Mouse (Mus musculus) MEL (cell line): ENCODE measurements at regions not wholly inside any gene's neighbourhood (a gene's known extent, or its start where the extent isn't known, plus 50 kb on each side); places are given as distances from the start of the nearest gene placed in this dataset.
"Not testable (repeated sequence)": the region's sequence is repeated elsewhere in the genome, so short reads cannot be mapped to it uniquely, and the experiment has no call there.

Experiments used
- DNase-seq: peaks from one replicate; pipeline ENCODE4 v3.0.0; 2011; ENCODE audit warnings: low read depth, low spot score
- H3K27ac ChIP-seq: 2 replicates; pipeline ENCODE4 v1.5.1; 2012; ENCODE audit warnings: low read depth, mild to moderate bottlenecking, control low read depth, low read length, moderate library complexity; ENCODE audit not compliant: control insufficient read depth
- H3K27me3 ChIP-seq, 2 experiments: fragments of 150-350 bp in 1 of 2; sonication (generic) in 1 of 2; 2 replicates each; pipeline ENCODE4 v1.6.1; 2012; ENCODE audit warnings: low read length in 2 of 2, mild to moderate bottlenecking in 2 of 2, improper control_type of control experiment in 1 of 2, moderate library complexity in 1 of 2; ENCODE audit not compliant: insufficient read depth in 2 of 2, control insufficient read depth in 1 of 2
- H3K36me3 ChIP-seq, 2 experiments: 2 replicates each; pipeline ENCODE4 v1.6.1; 2012 to 2014; ENCODE audit warnings: low read length in 2 of 2, improper control_type of control experiment in 1 of 2, inconsistent platforms in 1 of 2, mild to moderate bottlenecking in 1 of 2; ENCODE audit not compliant: insufficient read depth in 2 of 2, control insufficient read depth in 1 of 2
- H3K4me1 ChIP-seq, 2 experiments: fragments of 150-350 bp in 1 of 2; sonication (generic) in 1 of 2; 2 replicates each; pipeline ENCODE4 v1.6.1; 2012; ENCODE audit warnings: low read length in 2 of 2, improper control_type of control experiment in 1 of 2, mild to moderate bottlenecking in 1 of 2; ENCODE audit not compliant: insufficient read depth in 2 of 2, control insufficient read depth in 1 of 2
- H3K4me3 ChIP-seq, 2 experiments: fragments of 150-350 bp in 1 of 2; sonication (generic) in 1 of 2; 2 replicates each; pipeline ENCODE4 v1.5.1; 2012; ENCODE audit warnings: low read depth in 2 of 2, low read length in 2 of 2, mild to moderate bottlenecking in 2 of 2, moderate library complexity in 2 of 2, control low read depth in 1 of 2, improper control_type of control experiment in 1 of 2; ENCODE audit not compliant: control insufficient read depth in 1 of 2, insufficient read depth in 1 of 2
- H3K79me2 ChIP-seq: 2 replicates; pipeline ENCODE4 v1.6.1; 2012; ENCODE audit warnings: mild to moderate bottlenecking, low read length, moderate library complexity; ENCODE audit not compliant: control insufficient read depth, poor library complexity, insufficient read depth
- H3K9ac ChIP-seq: 2 replicates; pipeline ENCODE4 v1.6.1; 2012; ENCODE audit warnings: low read depth, mild to moderate bottlenecking, control low read depth, low read length, moderate library complexity; ENCODE audit not compliant: control insufficient read depth, poor library complexity, severe bottlenecking
- H3K9me3 ChIP-seq: fragments of 150-350 bp; sonication (generic); replicated peaks from 2 replicates; pipeline ENCODE4 v1.6.1; 2012; ENCODE audit warnings: mild to moderate bottlenecking, low read length, improper control_type of control experiment, moderate library complexity; ENCODE audit not compliant: insufficient read depth
- BHLHE40 ChIP-seq: IDR thresholded peaks from 2 replicates; pipeline ENCODE4 v1.6.1; 2012; ENCODE audit warnings: low read depth, mild to moderate bottlenecking, inconsistent platforms, low read length, improper control_type of control experiment, borderline replicate concordance
- CHD1 ChIP-seq: IDR thresholded peaks from 2 replicates; pipeline ENCODE4 v1.6.1; 2012; ENCODE audit warnings: low read depth, mild to moderate bottlenecking, inconsistent platforms, low read length, improper control_type of control experiment
- CHD2 ChIP-seq: IDR thresholded peaks from 2 replicates; pipeline ENCODE4 v1.6.1; 2011; ENCODE audit warnings: low read length, improper control_type of control experiment
- E2F4 ChIP-seq: IDR thresholded peaks from 2 replicates; pipeline ENCODE4 v1.6.1; 2011; ENCODE audit warnings: low read depth, low read length, improper control_type of control experiment, borderline replicate concordance
- GABPA ChIP-seq: IDR thresholded peaks from 2 replicates; pipeline ENCODE4 v1.6.1; 2012; ENCODE audit warnings: low read depth, mild to moderate bottlenecking, inconsistent platforms, low read length, improper control_type of control experiment, moderate library complexity
- HCFC1 ChIP-seq: IDR thresholded peaks from 2 replicates; pipeline ENCODE4 v1.6.1; 2012; ENCODE audit warnings: low read depth, mild to moderate bottlenecking, inconsistent platforms, low read length, improper control_type of control experiment, moderate library complexity
- JUND ChIP-seq: IDR thresholded peaks from 2 replicates; pipeline ENCODE4 v1.6.1; 2011; ENCODE audit warnings: low read depth, mild to moderate bottlenecking, improper control_type of control experiment, low read length
- MAZ ChIP-seq: IDR thresholded peaks from 2 replicates; pipeline ENCODE4 v1.6.1; 2012; ENCODE audit warnings: low read depth, mild to moderate bottlenecking, inconsistent platforms, low read length, improper control_type of control experiment
- MEF2A ChIP-seq: IDR thresholded peaks from 2 replicates; pipeline ENCODE4 v1.6.1; 2014; ENCODE audit warnings: low read depth, mild to moderate bottlenecking, inconsistent platforms, low read length, improper control_type of control experiment; ENCODE audit not compliant: poor library complexity, insufficient replicate concordance, severe bottlenecking; ENCODE audit errors: extremely low read depth
- MXI1 ChIP-seq: IDR thresholded peaks from 2 replicates; pipeline ENCODE4 v1.6.1; 2011; ENCODE audit warnings: mild to moderate bottlenecking, low read depth, low read length, improper control_type of control experiment
- NELFE ChIP-seq: IDR thresholded peaks from 2 replicates; pipeline ENCODE4 v1.6.1; 2011; ENCODE audit warnings: low read depth, low read length, improper control_type of control experiment
- NRF1 ChIP-seq: IDR thresholded peaks from 2 replicates; pipeline ENCODE4 v1.6.1; 2014; ENCODE audit warnings: low read depth, mild to moderate bottlenecking, inconsistent platforms, low read length, improper control_type of control experiment, moderate library complexity; ENCODE audit not compliant: poor library complexity, insufficient read depth, severe bottlenecking
- POLR2A ChIP-seq, 2 experiments: IDR thresholded peaks; 2 replicates each; pipeline ENCODE4 v1.6.1; 2011 to 2012; ENCODE audit warnings: low read length in 2 of 2, mild to moderate bottlenecking in 2 of 2, control low read depth in 1 of 2, improper control_type of control experiment in 1 of 2, low read depth in 1 of 2, moderate library complexity in 1 of 2; ENCODE audit not compliant: control insufficient read depth in 1 of 2, insufficient read depth in 1 of 2, poor library complexity in 1 of 2
- POLR2AphosphoS2 ChIP-seq: IDR thresholded peaks from 2 replicates; pipeline ENCODE4 v1.6.1; 2011; ENCODE audit warnings: low read length, improper control_type of control experiment
- POLR2AphosphoS5 ChIP-seq: IDR thresholded peaks from 2 replicates; pipeline ENCODE4 v1.6.1; 2012; ENCODE audit warnings: low read depth, borderline replicate concordance, mild to moderate bottlenecking, inconsistent platforms, low read length, moderate library complexity, mixed read lengths
- RAD21 ChIP-seq: IDR thresholded peaks from 2 replicates; pipeline ENCODE4 v1.6.1; 2011; ENCODE audit warnings: mild to moderate bottlenecking, low read depth, low read length, improper control_type of control experiment
- RCOR1 ChIP-seq: IDR thresholded peaks from 2 replicates; pipeline ENCODE4 v1.6.1; 2012; ENCODE audit warnings: low read depth, mild to moderate bottlenecking, inconsistent platforms, low read length, improper control_type of control experiment
- SIN3A ChIP-seq: IDR thresholded peaks from 2 replicates; pipeline ENCODE4 v1.6.1; 2012; ENCODE audit warnings: low read length, improper control_type of control experiment, inconsistent platforms
- TAL1 ChIP-seq: IDR thresholded peaks from 2 replicates; pipeline ENCODE4 v1.6.1; 2012; ENCODE audit warnings: mild to moderate bottlenecking, inconsistent platforms, low read length, moderate library complexity, mixed read lengths
- TCF12 ChIP-seq: IDR thresholded peaks from 2 replicates; pipeline ENCODE4 v1.6.1; 2014; ENCODE audit warnings: low read depth, mild to moderate bottlenecking, inconsistent platforms, low read length, improper control_type of control experiment, moderate library complexity
- USF1 ChIP-seq: IDR thresholded peaks from 2 replicates; pipeline ENCODE4 v1.6.1; 2014; ENCODE audit warnings: low read depth, mild to moderate bottlenecking, inconsistent platforms, low read length, improper control_type of control experiment, moderate library complexity
- USF2 ChIP-seq, 2 experiments: IDR thresholded peaks; 2 replicates each; pipeline ENCODE4 v1.6.1; 2011 to 2012; ENCODE audit warnings: improper control_type of control experiment in 2 of 2, low read length in 2 of 2, borderline replicate concordance in 1 of 2, inconsistent platforms in 1 of 2, low read depth in 1 of 2, mild to moderate bottlenecking in 1 of 2; ENCODE audit not compliant: insufficient read depth in 1 of 2
- ZNF384 ChIP-seq: IDR thresholded peaks from 2 replicates; pipeline ENCODE4 v1.6.1; 2012; ENCODE audit warnings: low read depth, mild to moderate bottlenecking, inconsistent platforms, low read length, improper control_type of control experiment

GRCm38 (mm10) chr17:61204316-61204715 is 1676.8 kb downstream of the Efna5 start:
- Histone ChIP-seq H3K79me2 (no peaks in the 10 kb centered on the region), H3K27ac (no peak overlapping the region), H3K9ac (no peak overlapping the region), H3K4me1 (no peaks in the 10 kb centered on the region), H3K36me3 (no peaks in the 10 kb centered on the region), H3K27me3 (no peaks in the 10 kb centered on the region), H3K9me3 (no peaks in the 10 kb centered on the region), H3K4me3 (no peak overlapping the region)
- DNase-seq = no peak
- TF ChIP-seq USF2 (IDR thresholded peaks at IDR 0.05; ENCODE audit: borderline replicate concordance in 1 of 2, insufficient read depth in 1 of 2, low read depth in 1 of 2, low read length in 2 of 2) = no peak
- no peak for TF ChIP-seq POLR2A (IDR thresholded peaks at IDR 0.05; ENCODE audit: control insufficient read depth in 1 of 2, insufficient read depth in 1 of 2, low read depth in 1 of 2, low read length in 2 of 2, poor library complexity in 1 of 2)
- TF ChIP-seq POLR2AphosphoS5 = no peak
- TF ChIP-seq TCF12 = no peak
- no peak for TF ChIP-seq MAZ
- TF ChIP-seq MEF2A = no peak
- TF ChIP-seq CHD2 = no peak
- no peak for TF ChIP-seq JUND
- TF ChIP-seq NELFE = no peak
- TF ChIP-seq E2F4 = no peak
- no peak for TF ChIP-seq GABPA

- not testable (repeated sequence) for H3K79me2 ChIP-seq, H3K9me3 ChIP-seq, DNase-seq, H3K9ac ChIP-seq, H3K27me3 ChIP-seq, H3K27ac ChIP-seq, H3K4me1 ChIP-seq, H3K4me3 ChIP-seq, H3K36me3 ChIP-seq
- TF ChIP-seq ZNF384 = peak; percentile 53
Measured at GRCm38 (mm10) chr17:61187880-61188279, 1693.2 kb downstream of the Efna5 start.

GRCm38 (mm10) chr17:61176586-61176985 is 1704.5 kb downstream of the Efna5 start:
- H3K27me3 ChIP-seq = no peaks in the 10 kb centered on the region
- H3K9me3 ChIP-seq = no peaks in the 10 kb centered on the region
- no peak for DNase-seq
- no peaks in the 10 kb centered on the region for H3K36me3 ChIP-seq
- H3K4me1 ChIP-seq = no peaks in the 10 kb centered on the region
- H3K27ac ChIP-seq = no peak overlapping the region
- TF ChIP-seq TAL1 (no peak), NRF1 (no peak), CHD1 (no peak), CHD2 (no peak), POLR2AphosphoS2 (no peak), RAD21 (no peak), BHLHE40 (no peak), SIN3A (no peak), MAZ (no peak), MXI1 (no peak), RCOR1 (no peak), HCFC1 (no peak), USF1 (no peak)
- H3K4me3 ChIP-seq = no peak overlapping the region
- H3K79me2 ChIP-seq = no peaks in the 10 kb centered on the region
- H3K9ac ChIP-seq = no peak overlapping the region
